Mouse (Mus musculus) cerebellum, adult 2 months (tissue): ENCODE data around the gene Dlk2. TPM values are rescaled to one million over a fixed set of nuclear protein-coding genes. Genes with fewer than 3 reads are reported as not detected.

Experiments
- DNase-seq, 2 experiments: peaks; one replicate each; pipeline ENCODE4 v3.0.0; 2021
- H3K27ac ChIP-seq: fragments of 200-500 bp; 2 replicates; pipeline ENCODE4 v1.5.1; 2012; ENCODE audit warnings: low read length, control low read depth, inconsistent platforms; ENCODE audit not compliant: insufficient read depth
- H3K27me3 ChIP-seq: fragments of 200-500 bp; 2 replicates; pipeline ENCODE4 v1.6.1; 2012; ENCODE audit warnings: inconsistent platforms, mild to moderate bottlenecking, low read length, moderate library complexity; ENCODE audit not compliant: control insufficient read depth, insufficient read depth
- H3K4me1 ChIP-seq: fragments of 200-500 bp; 2 replicates; pipeline ENCODE4 v1.6.1; 2011; ENCODE audit warnings: low read length; ENCODE audit not compliant: control insufficient read depth, insufficient read depth
- H3K4me3 ChIP-seq: fragments of 200-500 bp; replicated peaks from 2 replicates; pipeline ENCODE3; 2011; ENCODE audit warnings: mild to moderate bottlenecking, low read depth, low read length, control low read depth; ENCODE audit not compliant: insufficient read depth
- CTCF ChIP-seq: fragments of 200-500 bp; IDR thresholded peaks from 2 replicates; pipeline ENCODE4 v1.5.1; 2011; ENCODE audit warnings: low read depth, mild to moderate bottlenecking, control low read depth, low read length, moderate library complexity, borderline replicate concordance; ENCODE audit not compliant: insufficient read depth
- POLR2A ChIP-seq: fragments of 200-500 bp; IDR thresholded peaks from 2 replicates; pipeline ENCODE4 v1.6.1; 2011; ENCODE audit warnings: low read length, control low read depth, borderline replicate concordance; ENCODE audit not compliant: insufficient read depth
- WGBS: fragments of 180-500 bp; shearing (Covaris S2); methylation state at CpG from one replicate; pipeline ENCODE4 v1.1.7; 2018; 5-methylcytosine and 5-hydroxymethylcytosine counted together
- polyA plus RNA-seq: library from polyadenylated mRNA; depleted of rRNA; stranded (reverse); fragments of >200 nt; gene quantifications from 2 replicates; pipeline ENCODE4 v1.2.3, GENCODE M21; 2012

Gene Dlk2
- polyA plus RNA-seq, 1 experiment, result 8.8 TPM

DNA sequence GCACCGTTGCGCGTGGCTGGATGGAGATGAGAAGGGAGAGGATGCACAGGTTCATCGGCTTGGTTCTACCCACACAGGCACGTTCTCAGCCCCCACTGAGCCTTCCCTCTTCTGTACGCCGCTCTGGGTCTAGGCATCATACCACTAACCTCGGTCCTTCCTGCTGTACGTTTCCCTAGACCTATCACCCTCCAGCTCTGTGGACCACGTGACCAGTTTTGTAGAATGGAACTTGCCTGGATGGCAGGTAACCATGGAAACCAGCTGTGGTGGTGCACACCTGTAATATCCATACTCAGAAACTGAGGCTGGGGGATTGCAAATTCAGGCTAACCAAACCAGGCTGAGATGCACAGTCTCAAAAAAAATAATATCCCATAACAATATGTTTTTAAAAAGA is 13.3 kb downstream of the Dlk2 start:
- H3K27me3 ChIP-seq, result no peaks in the 10 kb centered on the region
- no peaks in the 10 kb centered on the region; the same call in 1 of the 2 replicates for H3K4me1 ChIP-seq
- TF ChIP-seq POLR2A (no peak), CTCF (no peak)
- WGBS, result 83% methylated on average over 10 of the region's 10 CpGs
- no peak for DNase-seq
- no peak overlapping the region for H3K4me3 ChIP-seq
- no peak overlapping the region for H3K27ac ChIP-seq

DNA sequence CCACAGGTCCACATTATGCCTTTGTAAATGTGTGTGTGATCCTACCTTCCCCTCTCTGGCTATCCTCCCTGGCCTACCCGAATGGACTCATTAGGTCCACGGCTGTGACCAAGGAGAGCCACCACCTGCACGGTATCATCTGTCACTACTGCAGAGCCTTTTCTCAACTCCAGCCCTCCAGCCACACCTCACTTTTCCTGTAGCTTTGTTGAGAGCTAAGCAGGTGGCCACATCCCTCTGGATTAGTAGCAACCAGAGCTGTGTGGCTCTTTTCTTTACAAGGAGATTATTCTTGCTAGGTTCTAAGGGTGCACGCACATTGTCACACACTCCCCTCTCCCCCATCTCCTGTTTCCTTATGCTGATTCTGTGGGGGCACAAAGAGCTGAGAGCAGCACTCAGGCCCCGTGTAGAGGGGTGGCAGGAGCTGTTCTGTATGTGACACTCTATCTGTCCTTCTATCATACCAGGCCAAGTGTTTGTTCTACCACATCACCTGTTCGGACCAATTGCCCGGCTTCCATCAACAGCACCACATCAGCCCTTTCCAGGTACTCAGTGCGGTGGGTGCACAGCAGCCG is 16.0 kb downstream of the Dlk2 start:
- no peak for TF ChIP-seq POLR2A
- no peak for TF ChIP-seq CTCF
- Histone ChIP-seq H3K4me3 (no peak overlapping the region), H3K27ac (no peak overlapping the region), H3K4me1 (no peaks in the 10 kb centered on the region), H3K27me3 (no peaks in the 10 kb centered on the region)
- 90% methylated on average over 9 of the region's 9 CpGs for WGBS
- no peak for DNase-seq

DNA sequence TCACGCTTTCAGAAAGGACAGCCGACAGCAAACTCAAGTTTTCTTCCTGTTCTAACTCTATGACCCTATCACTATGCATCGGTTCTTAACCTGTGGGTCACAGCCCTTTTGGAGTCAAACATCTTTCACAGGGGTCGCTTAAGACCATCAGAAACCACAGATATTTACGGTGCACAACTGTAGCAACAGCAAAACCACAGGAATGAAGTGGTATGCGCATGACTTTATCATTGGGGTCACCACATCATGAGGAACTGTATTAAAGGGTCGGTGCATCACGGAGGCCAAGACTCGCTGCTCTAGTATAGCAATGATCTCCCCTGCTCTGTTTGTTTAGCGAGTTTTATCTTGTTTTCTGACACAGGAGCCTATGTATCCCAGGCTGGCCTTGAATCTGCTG is 18.6 kb downstream of the Dlk2 start:
- 90% methylated on average over 10 of the region's 10 CpGs for WGBS
- DNase-seq, result no peak
- H3K4me3 ChIP-seq, result no peak overlapping the region
- H3K27ac ChIP-seq, result no peak overlapping the region
- H3K27me3 ChIP-seq, result no peaks in the 10 kb centered on the region
- TF ChIP-seq CTCF, result no peak
- no peaks in the 10 kb centered on the region for H3K4me1 ChIP-seq

DNA sequence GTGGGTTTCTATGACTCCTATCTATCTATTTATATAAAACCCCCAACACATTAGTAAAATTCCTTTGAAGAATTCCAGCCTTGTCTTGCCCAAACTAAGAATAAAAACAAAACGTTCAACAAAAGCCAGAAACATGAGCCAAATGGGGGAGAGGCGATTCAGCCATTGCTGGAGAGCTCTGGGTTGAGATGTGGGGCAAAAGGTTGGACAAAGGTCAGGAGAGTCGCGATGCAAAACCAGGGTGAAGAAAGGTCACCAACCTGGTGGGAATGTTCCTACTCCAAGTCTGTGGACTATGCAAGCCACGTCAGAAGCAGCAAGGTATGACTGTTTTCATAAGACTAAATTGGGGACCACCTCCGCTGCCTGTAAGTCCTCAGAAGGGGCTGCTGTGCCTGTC is 23.3 kb downstream of the Dlk2 start:
- WGBS, result 78% methylated on average over 6 of the region's 6 CpGs
- H3K27ac ChIP-seq, result no peak overlapping the region
- no peaks in the 10 kb centered on the region for H3K27me3 ChIP-seq
- no peak for TF ChIP-seq POLR2A
- H3K4me3 ChIP-seq, result no peak overlapping the region
- no peaks in the 10 kb centered on the region for H3K4me1 ChIP-seq
- no peak for DNase-seq

DNA sequence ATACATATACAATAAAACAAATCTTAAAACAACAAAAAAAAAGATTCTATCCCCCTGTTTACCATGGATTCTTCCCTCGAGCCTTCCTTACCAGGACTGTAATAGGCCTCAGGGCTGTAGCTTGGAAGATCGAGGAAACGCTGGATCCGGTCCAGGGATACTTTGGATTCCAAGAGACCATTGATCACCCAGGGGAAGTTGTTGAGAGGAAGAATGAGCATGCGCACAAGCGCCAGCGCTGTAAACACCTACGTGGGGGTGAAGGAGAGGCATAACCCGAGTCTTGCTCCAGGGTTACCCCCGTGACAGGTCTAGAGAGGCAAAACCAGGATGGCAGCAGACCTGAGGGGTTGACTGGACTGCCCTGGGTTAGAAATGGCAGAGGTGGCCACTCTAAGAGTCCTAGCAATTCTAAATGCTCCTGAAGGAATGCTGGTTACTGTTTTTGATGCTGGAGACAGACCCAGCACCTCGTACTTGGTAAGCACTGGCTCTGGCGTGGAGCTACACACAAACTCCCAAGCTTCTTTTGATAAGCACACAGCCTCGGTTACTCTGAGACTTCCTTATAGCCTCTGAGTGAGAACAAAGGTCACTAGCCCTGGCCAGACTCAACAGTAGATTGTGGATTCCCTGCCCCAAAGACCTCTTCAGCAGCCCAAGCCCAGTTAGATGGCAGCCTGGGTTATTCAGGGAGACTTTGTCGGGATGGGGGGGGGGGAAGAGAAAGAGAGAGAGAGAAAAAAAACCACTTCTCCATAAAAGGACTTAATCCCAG is 25.0 kb downstream of the Dlk2 start:
- Histone ChIP-seq H3K27ac (no peak overlapping the region), H3K4me3 (no peak overlapping the region), H3K27me3 (no peaks in the 10 kb centered on the region), H3K4me1 (no peaks in the 10 kb centered on the region)
- WGBS, result 90% methylated on average over 14 of the region's 14 CpGs
- no peak for DNase-seq
- TF ChIP-seq POLR2A (no peak), CTCF (no peak)

DNA sequence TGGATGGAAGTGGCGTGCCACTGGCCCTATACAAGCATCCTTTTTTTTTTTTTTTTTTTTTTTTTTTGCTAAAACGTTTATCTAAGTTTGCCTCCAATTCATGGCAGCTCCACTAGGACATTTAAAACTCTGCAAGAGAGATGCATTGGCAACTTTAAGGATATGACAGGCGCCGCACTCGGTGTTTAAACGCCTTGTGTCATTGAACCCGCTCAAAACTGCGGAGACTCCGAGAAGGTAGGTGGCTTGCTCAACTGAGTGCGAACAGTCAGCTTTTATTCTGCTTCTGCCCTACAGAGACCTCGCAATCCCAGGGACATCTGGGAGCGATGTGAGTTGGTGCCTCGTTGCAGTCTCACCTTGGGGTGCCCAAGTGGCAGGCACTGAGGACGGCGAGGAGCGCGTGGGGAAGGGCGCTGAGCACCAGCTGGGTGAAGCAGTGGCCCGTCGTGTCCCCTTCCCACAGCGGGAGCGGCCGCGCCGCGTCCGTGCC is 30.2 kb downstream of the Dlk2 start:
- WGBS, result 1% methylated on average over 27 of the region's 27 CpGs

DNA sequence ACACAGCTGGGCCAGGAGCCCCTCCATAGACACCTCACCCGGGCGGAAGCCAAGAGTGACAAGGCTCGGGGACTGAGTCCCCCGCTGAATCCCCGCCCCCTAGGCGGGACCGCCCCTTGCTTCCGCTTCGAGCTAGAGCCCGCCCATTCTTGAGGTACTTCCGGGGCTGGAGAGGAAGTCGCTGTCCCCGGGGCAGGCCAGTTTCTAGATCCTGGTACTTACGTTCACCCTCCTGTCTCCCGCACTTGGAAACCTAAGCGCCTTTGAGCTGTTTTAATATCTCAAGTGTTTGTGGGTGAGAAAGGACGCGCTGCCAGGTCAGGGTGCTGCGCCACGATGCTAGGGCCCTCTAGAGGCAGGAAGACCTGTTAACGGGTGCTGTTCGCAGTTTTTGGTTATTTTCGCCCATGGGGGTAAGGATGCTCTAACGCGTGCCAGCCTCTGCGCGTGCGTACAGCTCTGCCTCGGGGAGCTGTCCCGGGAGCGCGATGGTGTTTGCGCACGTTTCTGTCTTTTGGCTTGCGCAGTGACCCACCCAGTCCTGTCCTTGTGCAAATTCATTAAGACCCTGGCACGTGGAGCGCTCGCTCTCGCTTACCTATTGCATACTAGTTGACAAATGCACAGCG is 30.8 kb downstream of the Dlk2 start, which contains the start of gene Abcc10:
Gene Abcc10, minus strand, starts transcription at position 447 of the 629 bp plus-strand sequence.
- WGBS, result under 1% methylated on average over 40 of the region's 40 CpGs
- TF ChIP-seq CTCF, result peak; percentile 62; the same call in 1 of the 2 replicates
- TF ChIP-seq POLR2A, result peak; percentile 89
- no peaks in the 10 kb centered on the region for H3K4me1 ChIP-seq
- H3K4me3 ChIP-seq, result peak within 1 kb of the TSS; percentile 72
- no peaks in the 10 kb centered on the region for H3K27me3 ChIP-seq
- peak; percentile 97 for DNase-seq
- peak within 1 kb of the TSS; percentile 79 for H3K27ac ChIP-seq

More for the DNA sequence above, 30.2 kb downstream of the Dlk2 start:
- DNase-seq, result no peak
- TF ChIP-seq POLR2A (no peak), CTCF (no peak)
- Histone ChIP-seq H3K4me1 (no peaks in the 10 kb centered on the region), H3K27ac (peak overlapping the region; percentile 74), H3K27me3 (no peaks in the 10 kb centered on the region), H3K4me3 (peak overlapping the region; percentile 72)

DNA sequence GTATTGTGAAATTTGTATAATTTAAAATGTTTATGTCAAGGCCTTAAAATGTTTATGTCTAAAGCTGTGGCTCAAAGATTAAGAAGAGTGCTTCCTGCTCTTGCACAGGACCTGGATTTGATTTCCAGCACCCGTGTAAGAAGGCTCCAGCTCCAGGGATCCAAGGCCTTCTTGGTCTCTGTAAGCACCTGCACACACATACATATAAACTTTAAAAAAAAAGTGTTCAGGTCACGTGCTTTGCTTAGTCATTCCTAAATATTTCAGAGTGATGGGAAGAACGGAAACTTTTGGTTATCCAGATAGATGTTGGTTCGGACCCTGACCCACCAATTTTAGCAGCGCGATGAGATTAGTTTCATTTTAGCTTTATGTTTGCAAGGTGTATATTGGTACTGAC is 31.5 kb downstream of the Dlk2 start:
- Histone ChIP-seq H3K27me3 (no peaks in the 10 kb centered on the region), H3K27ac (no peak overlapping the region; the same call in 1 of the 2 replicates), H3K4me3 (peak overlapping the region; percentile 72), H3K4me1 (no peaks in the 10 kb centered on the region)
- no peak for DNase-seq
- WGBS, result 73% methylated on average over 6 of the region's 6 CpGs
- no peak for TF ChIP-seq POLR2A
- no peak for TF ChIP-seq CTCF
